Mouse (Mus musculus): Measurements from ENCODE around the gene Prune2. TPM values are rescaled to one million over a fixed set of nuclear protein-coding genes. Genes with fewer than 3 reads are reported as not detected.

The Prune2 gene
- polyA plus RNA-seq, 1 experiment, result 61.8 TPM

GRCm38 (mm10) chr19:17108782-17109181 lies 152.9 kb downstream of the Prune2 start:
- Histone ChIP-seq H3ac (ENCODE audit: control insufficient read depth, insufficient read length) (no peak overlapping the region), H3K27me3 (ENCODE audit: control insufficient read depth, insufficient read depth, insufficient read length) (no peaks in the 10 kb centered on the region), H3K36me3 (ENCODE audit: control insufficient read depth, insufficient read depth) (peaks cover 59% of the 10 kb centered on the region), H3K79me2 (ENCODE audit: control insufficient read depth, insufficient read depth) (peaks cover 4% of the 10 kb centered on the region), H3K4me2 (ENCODE audit: low read depth) (no peak overlapping the region), H3K4me3 (no peak overlapping the region)
- no peak for TF ChIP-seq MYOD1 (IDR thresholded peaks at IDR 0.05; ENCODE audit: control insufficient read depth in 1 of 3, insufficient read length in 2 of 3, low read depth in 2 of 3)
- TF ChIP-seq TCF3 (IDR thresholded peaks at IDR 0.05; ENCODE audit: insufficient read length, low read depth), result no peak
- no peak for TF ChIP-seq MAX (IDR thresholded peaks at IDR 0.05; ENCODE audit: low read depth)
- no peak for TF ChIP-seq USF1 (IDR thresholded peaks at IDR 0.05; ENCODE audit: low read depth)
- no peak for TF ChIP-seq POLR2A (IDR thresholded peaks at IDR 0.05; ENCODE audit: insufficient read length, low read depth)

GRCm38 (mm10) chr19:17124034-17124735 lies 168.3 kb downstream of the Prune2 start:
- no peak overlapping the region for H3K4me2 ChIP-seq (ENCODE audit: low read depth)
- no peak overlapping the region for H3ac ChIP-seq (ENCODE audit: control insufficient read depth, insufficient read length)
- peaks cover 73% of the 10 kb centered on the region for H3K36me3 ChIP-seq (ENCODE audit: control insufficient read depth, insufficient read depth)
- no peak overlapping the region for H3K4me3 ChIP-seq
- no peaks in the 10 kb centered on the region for H3K27me3 ChIP-seq (ENCODE audit: control insufficient read depth, insufficient read depth, insufficient read length)
- no peak for TF ChIP-seq POLR2AphosphoS2 (IDR thresholded peaks at IDR 0.05; ENCODE audit: insufficient read length, low read depth)
- TF ChIP-seq SRF (IDR thresholded peaks at IDR 0.05; ENCODE audit: control insufficient read depth, insufficient read length, low read depth), result no peak
- TF ChIP-seq MYOG (IDR thresholded peaks at IDR 0.05; ENCODE audit: control insufficient read depth in 1 of 3, insufficient read depth in 1 of 3, insufficient read length in 2 of 3, low read depth in 2 of 3), result no peak
- TF ChIP-seq POLR2A (IDR thresholded peaks at IDR 0.05; ENCODE audit: insufficient read length, low read depth), result no peak
- no peak for TF ChIP-seq REST (IDR thresholded peaks at IDR 0.05; ENCODE audit: insufficient read depth, insufficient read length)
- no peak for TF ChIP-seq E2F4 (IDR thresholded peaks at IDR 0.05; ENCODE audit: insufficient read depth)
- no peak for TF ChIP-seq MYOD1 (IDR thresholded peaks at IDR 0.05; ENCODE audit: control insufficient read depth in 1 of 3, insufficient read length in 2 of 3, low read depth in 2 of 3)
- no peak for TF ChIP-seq TCF12 (IDR thresholded peaks at IDR 0.05; ENCODE audit: insufficient read depth, poor library complexity, severe bottlenecking)
- no peak for TF ChIP-seq MAX (IDR thresholded peaks at IDR 0.05; ENCODE audit: low read depth)
- no peak for TF ChIP-seq USF1 (IDR thresholded peaks at IDR 0.05; ENCODE audit: low read depth)
- no peak for TF ChIP-seq CEBPB (IDR thresholded peaks at IDR 0.05; ENCODE audit: insufficient read depth, poor library complexity, severe bottlenecking)
- no peak for TF ChIP-seq TCF3 (IDR thresholded peaks at IDR 0.05; ENCODE audit: insufficient read length, low read depth)
- no peaks in the 10 kb centered on the region for H3K79me2 ChIP-seq (ENCODE audit: control insufficient read depth, insufficient read depth)

- H3ac ChIP-seq (ENCODE audit: control insufficient read depth, insufficient read length), result no peak overlapping the region
- H3K79me2 ChIP-seq (ENCODE audit: control insufficient read depth, insufficient read depth), result no peaks in the 10 kb centered on the region
These were observed 169.5 kb downstream of the Prune2 start for GRCm38 (mm10) chr19:17125380-17125779.

GRCm38 (mm10) chr19:17130544-17130943 lies 174.6 kb downstream of the Prune2 start:
- no peaks in the 10 kb centered on the region for H3K27me3 ChIP-seq (ENCODE audit: control insufficient read depth, insufficient read depth, insufficient read length)
- no peak overlapping the region for H3K4me3 ChIP-seq
- H3K79me2 ChIP-seq (ENCODE audit: control insufficient read depth, insufficient read depth), result peaks cover 7% of the 10 kb centered on the region
- H3K4me2 ChIP-seq (ENCODE audit: low read depth), result no peak overlapping the region
- peaks cover 53% of the 10 kb centered on the region for H3K36me3 ChIP-seq (ENCODE audit: control insufficient read depth, insufficient read depth)
- no peak overlapping the region for H3ac ChIP-seq (ENCODE audit: control insufficient read depth, insufficient read length)
- TF ChIP-seq CEBPB (IDR thresholded peaks at IDR 0.05; ENCODE audit: insufficient read depth, poor library complexity, severe bottlenecking), result no peak
- TF ChIP-seq MAX (IDR thresholded peaks at IDR 0.05; ENCODE audit: low read depth), result no peak
- TF ChIP-seq MYOD1 (IDR thresholded peaks at IDR 0.05; ENCODE audit: control insufficient read depth in 1 of 3, insufficient read length in 2 of 3, low read depth in 2 of 3), result no peak
- TF ChIP-seq MYOG (IDR thresholded peaks at IDR 0.05; ENCODE audit: control insufficient read depth in 1 of 3, insufficient read depth in 1 of 3, insufficient read length in 2 of 3, low read depth in 2 of 3), result no peak
- no peak for TF ChIP-seq TCF3 (IDR thresholded peaks at IDR 0.05; ENCODE audit: insufficient read length, low read depth)
- TF ChIP-seq REST (IDR thresholded peaks at IDR 0.05; ENCODE audit: insufficient read depth, insufficient read length), result no peak
- TF ChIP-seq E2F4 (IDR thresholded peaks at IDR 0.05; ENCODE audit: insufficient read depth), result no peak
- no peak for TF ChIP-seq TCF12 (IDR thresholded peaks at IDR 0.05; ENCODE audit: insufficient read depth, poor library complexity, severe bottlenecking)

More at GRCm38 (mm10) chr19:17125380-17125779, 169.5 kb downstream of the Prune2 start:
- peaks cover 74% of the 10 kb centered on the region for H3K36me3 ChIP-seq (ENCODE audit: control insufficient read depth, insufficient read depth)
- no peaks in the 10 kb centered on the region for H3K27me3 ChIP-seq (ENCODE audit: control insufficient read depth, insufficient read depth, insufficient read length)
- TF ChIP-seq MYOG (IDR thresholded peaks at IDR 0.05; ENCODE audit: control insufficient read depth in 1 of 3, insufficient read depth in 1 of 3, insufficient read length in 2 of 3, low read depth in 2 of 3) (no peak), TCF12 (IDR thresholded peaks at IDR 0.05; ENCODE audit: insufficient read depth, poor library complexity, severe bottlenecking) (no peak)
- no peak overlapping the region for H3K4me2 ChIP-seq (ENCODE audit: low read depth)
- H3K4me3 ChIP-seq, result no peak overlapping the region

DNA sequence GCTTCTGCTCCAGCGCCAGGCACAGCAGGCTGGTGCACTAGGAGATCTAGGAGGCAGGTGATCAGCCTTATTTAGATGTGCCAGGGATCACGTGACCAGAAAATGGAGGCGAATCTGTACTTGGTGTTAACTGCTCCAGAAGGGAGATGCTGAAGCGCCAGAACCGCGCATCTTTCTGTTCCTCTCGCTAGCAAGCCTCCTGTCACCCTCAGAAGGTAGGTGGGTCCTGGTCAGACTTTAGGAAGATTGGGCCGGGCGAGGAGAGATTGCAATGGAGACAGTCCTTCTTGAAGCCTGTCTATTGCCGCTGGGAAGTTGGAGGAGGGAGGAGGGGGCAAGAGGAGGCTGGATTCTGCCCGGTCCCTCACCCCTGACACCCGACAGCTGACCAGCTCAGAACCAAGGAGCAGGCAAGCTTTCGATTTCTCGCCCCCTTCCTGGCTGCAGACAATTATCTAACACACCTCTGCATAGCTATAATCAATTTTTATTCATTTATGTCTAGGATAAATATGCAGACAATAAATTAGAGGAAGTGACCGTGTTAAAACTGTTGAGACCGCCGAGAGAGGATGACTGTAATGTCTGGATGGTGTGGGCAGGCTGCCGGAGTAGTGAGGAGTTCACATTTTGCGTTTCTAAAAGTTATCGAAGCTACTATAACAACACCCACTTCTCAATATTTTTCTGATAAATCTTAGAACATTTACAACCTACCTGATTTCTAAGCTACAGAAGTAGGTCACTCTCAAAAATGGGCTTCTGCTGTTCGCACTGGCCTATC lies 181.0 kb downstream of the Prune2 start:
- TF ChIP-seq TCF12 (IDR thresholded peaks at IDR 0.05; ENCODE audit: insufficient read depth, poor library complexity, severe bottlenecking), result no peak
- no peak for TF ChIP-seq MAX (IDR thresholded peaks at IDR 0.05; ENCODE audit: low read depth)
- TF ChIP-seq POLR2AphosphoS2 (IDR thresholded peaks at IDR 0.05; ENCODE audit: insufficient read length, low read depth), result no peak
- TF ChIP-seq CEBPB (IDR thresholded peaks at IDR 0.05; ENCODE audit: insufficient read depth, poor library complexity, severe bottlenecking), result no peak
- no peak for TF ChIP-seq E2F4 (IDR thresholded peaks at IDR 0.05; ENCODE audit: insufficient read depth)
- TF ChIP-seq SRF (IDR thresholded peaks at IDR 0.05; ENCODE audit: control insufficient read depth, insufficient read length, low read depth), result no peak
- no peak for TF ChIP-seq USF1 (IDR thresholded peaks at IDR 0.05; ENCODE audit: low read depth)
- TF ChIP-seq TCF3 (IDR thresholded peaks at IDR 0.05; ENCODE audit: insufficient read length, low read depth), result no peak
- no peak for TF ChIP-seq MYOG (IDR thresholded peaks at IDR 0.05; ENCODE audit: control insufficient read depth in 1 of 3, insufficient read depth in 1 of 3, insufficient read length in 2 of 3, low read depth in 2 of 3)
- no peak for TF ChIP-seq REST (IDR thresholded peaks at IDR 0.05; ENCODE audit: insufficient read depth, insufficient read length)
- no peak for TF ChIP-seq POLR2A (IDR thresholded peaks at IDR 0.05; ENCODE audit: insufficient read length, low read depth)
- Histone ChIP-seq H3K79me2 (ENCODE audit: control insufficient read depth, insufficient read depth) (peaks cover 15% of the 10 kb centered on the region), H3K27me3 (ENCODE audit: control insufficient read depth, insufficient read depth, insufficient read length) (no peaks in the 10 kb centered on the region), H3K4me2 (ENCODE audit: low read depth) (no peak overlapping the region), H3K4me3 (no peak overlapping the region), H3ac (ENCODE audit: control insufficient read depth, insufficient read length) (no peak overlapping the region), H3K36me3 (ENCODE audit: control insufficient read depth, insufficient read depth) (peaks cover 14% of the 10 kb centered on the region)

All from myocyte (in vitro differentiated cells).